Mouse (Mus musculus) olfactory bulb, adult 2 months (tissue): ENCODE results near the gene Tsen34.

Experiments
- CTCF ChIP-seq: fragments of 200-500 bp; IDR thresholded peaks from 2 replicates; pipeline ENCODE4 v1.5.1; 2012; ENCODE audit warnings: low read depth, mild to moderate bottlenecking, low read length, moderate library complexity; ENCODE audit not compliant: insufficient read depth
- POLR2A ChIP-seq: fragments of 200-500 bp; IDR thresholded peaks from 2 replicates; pipeline ENCODE4 v1.6.1; 2012; ENCODE audit warnings: mild to moderate bottlenecking, low read depth, low read length, moderate library complexity; ENCODE audit not compliant: insufficient read depth

GRCm38 (mm10) chr7:3704475-3704874 is 11.8 kb downstream of the Tsen34 start:
- TF ChIP-seq POLR2A (no peak), CTCF (no peak)
